Mouse (Mus musculus): ENCODE data around the gene Tubd1.

The Tubd1 gene

GRCm38 (mm10) chr11:86598572-86598971 lies 53.8 kb downstream of the Tubd1 start:
- no peak for DNase-seq (ENCODE audit: low read depth, low spot score)

- no peak for DNase-seq (ENCODE audit: low read depth, low spot score)
Observed at GRCm38 (mm10) chr11:86599378-86600208, 54.8 kb downstream of the Tubd1 start.

- DNase-seq (ENCODE audit: low read depth, low spot score): no peak
Observed at GRCm38 (mm10) chr11:86600209-86600557, 55.4 kb downstream of the Tubd1 start.

- DNase-seq (ENCODE audit: low read depth, low spot score): no peak
Observed at GRCm38 (mm10) chr11:86602116-86602515, 57.3 kb downstream of the Tubd1 start.

- DNase-seq (ENCODE audit: low read depth, low spot score): no peak
Observed at GRCm38 (mm10) chr11:86603719-86604118, 58.9 kb downstream of the Tubd1 start.

GRCm38 (mm10) chr11:86604289-86604688 lies 59.5 kb downstream of the Tubd1 start:
- no peak for DNase-seq (ENCODE audit: low read depth, low spot score)

- no peak for DNase-seq (ENCODE audit: low read depth, low spot score)
Observed at GRCm38 (mm10) chr11:86604732-86605520, 60.1 kb downstream of the Tubd1 start.

- no peak for DNase-seq (ENCODE audit: low read depth, low spot score)
Observed at GRCm38 (mm10) chr11:86606621-86607339, 62.0 kb downstream of the Tubd1 start.

- no peak for DNase-seq (ENCODE audit: low read depth, low spot score)
Observed at GRCm38 (mm10) chr11:86607808-86608350, 63.1 kb downstream of the Tubd1 start.

GRCm38 (mm10) chr11:86610239-86610638 lies 65.4 kb downstream of the Tubd1 start:
- DNase-seq (ENCODE audit: low read depth, low spot score): no peak

GRCm38 (mm10) chr11:86611991-86612390 lies 67.2 kb downstream of the Tubd1 start:
- DNase-seq (ENCODE audit: low read depth, low spot score): no peak

- DNase-seq (ENCODE audit: low read depth, low spot score): peak; percentile 33
Observed at GRCm38 (mm10) chr11:86614056-86614530, 69.3 kb downstream of the Tubd1 start.

- DNase-seq (ENCODE audit: low read depth, low spot score): no peak
Observed at GRCm38 (mm10) chr11:86614607-86615006, 69.8 kb downstream of the Tubd1 start.

Measured in telencephalon, adult 2 months (tissue).